8 mouse cellular contexts compared by ENCODE assay signal in the genomic region with DNA sequence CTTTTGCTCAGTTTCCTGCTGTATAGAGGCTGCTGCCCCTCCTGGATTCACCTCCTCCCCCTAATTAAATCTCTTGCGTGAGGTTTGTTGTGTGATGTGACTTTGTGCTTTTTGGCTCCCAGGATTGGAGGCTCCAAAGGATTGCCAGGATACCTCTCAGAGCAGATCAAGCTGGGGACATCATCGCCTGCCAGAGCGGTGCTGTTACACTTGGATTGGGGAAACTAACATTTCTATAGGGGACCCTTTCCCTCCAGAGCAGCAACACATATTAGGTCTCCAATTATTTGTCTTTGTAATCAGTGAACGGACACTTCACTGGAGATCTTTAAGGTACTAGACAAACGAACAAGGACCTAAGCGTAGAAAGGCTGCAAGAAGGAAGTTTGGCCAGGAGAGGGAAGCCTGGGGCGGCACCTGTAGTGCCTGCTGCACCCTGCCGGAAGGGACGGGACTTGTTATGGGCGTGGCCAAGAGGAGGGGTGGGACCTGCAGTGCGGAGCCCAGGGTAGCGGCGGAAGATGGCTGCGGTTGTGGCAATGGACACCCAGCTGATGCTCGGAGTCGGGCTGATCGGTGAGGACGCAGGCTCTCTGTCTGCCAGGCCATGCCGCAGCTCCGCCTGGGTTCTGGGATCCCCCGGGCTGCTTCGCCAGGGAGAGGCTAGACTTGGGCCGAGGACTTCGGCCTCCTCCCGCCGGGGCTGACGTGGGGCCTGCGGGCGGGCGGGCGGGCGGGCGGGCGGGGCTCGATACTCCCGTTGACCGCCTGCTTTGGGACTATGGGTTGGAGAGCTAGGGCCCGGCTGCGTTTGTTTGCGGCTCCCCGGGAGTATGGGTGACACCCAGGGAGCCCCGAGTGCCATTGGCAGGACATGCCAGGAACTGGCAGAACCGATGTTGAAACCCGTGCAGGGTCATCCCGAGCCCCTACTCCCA. TPM values are rescaled to one million over a fixed set of nuclear protein-coding genes. Genes with fewer than 3 reads are reported as not detected.
DNase-seq lines count a peak whose midpoint lies in the region; ATAC-seq lines count a peak whose summit lies in the region.

Gene Fam45a (plus strand): TSS at position 488 of the 938 bp plus-strand sequence.

- H3K36me3 ChIP-seq in hindbrain, embryonic 14.5 days (replicated peaks; ENCODE audit: control insufficient read depth, insufficient read depth) = peaks cover 14% of the 10 kb centered on the region; the same call in 1 of the 2 replicates

- no peaks in the 10 kb centered on the region for H3K27me3 ChIP-seq in hindbrain, embryonic 14.5 days (ENCODE audit: control insufficient read depth, insufficient read depth, low read length)

- peak within 1 kb of the TSS; percentile 82 for H3K9ac ChIP-seq in hindbrain, embryonic 14.5 days

- WGBS in hindbrain, embryonic 14.5 days = 2% methylated on average over 44 of the region's 45 CpGs

- peak within 1 kb of the TSS; percentile 70 for H3K4me2 ChIP-seq in hindbrain, embryonic 14.5 days (replicated peaks)

- H3K27ac ChIP-seq in hindbrain, embryonic 14.5 days = peak within 1 kb of the TSS; percentile 67

- H3K4me3 ChIP-seq in hindbrain, embryonic 14.5 days (replicated peaks; ENCODE audit: low read length) = peak within 1 kb of the TSS; percentile 78

- peaks cover 8% of the 10 kb centered on the region for H3K4me1 ChIP-seq in hindbrain, embryonic 14.5 days (replicated peaks; ENCODE audit: control insufficient read depth, insufficient read depth, low read length)

- ATAC-seq in hindbrain, embryonic 14.5 days (ENCODE audit: low FRiP score) = peak; percentile 100

- peak; percentile 96 for DNase-seq in R1 (ENCODE audit: low read depth, low spot score)
- DNase-seq in cerebellum, postnatal 25 days = peak; percentile 90 to 92
- DNase-seq in frontal cortex, postnatal 25 days (ENCODE audit: low spot score in 2 of 2) = peak; percentile 77 to 78
- peak; percentile 83 for DNase-seq in hindbrain, embryonic 14.5 days (ENCODE audit: low spot score)
- peak; percentile 90 for DNase-seq in layer of hippocampus, postnatal 36 days
- DNase-seq in lung, postnatal 36 days = peak; percentile 96
- peak; percentile 95 for DNase-seq in retina, postnatal 1 day
- DNase-seq in urinary bladder, adult 18-20 months (ENCODE audit: low spot score in 2 of 2) = peak; percentile 88 to 89

- no peaks in the 10 kb centered on the region for H3K9me3 ChIP-seq in hindbrain, embryonic 14.5 days (ENCODE audit: control insufficient read depth, low read length)

RNA-seq across cellular contexts. Expression of gene Fam45a, which starts in this region (rescaled TPM):
- polyA plus RNA-seq in hindbrain, embryonic 14.5 days (2014; fragmentation: Nextera tagmentation; extraction: Ambion mirVana) = 49.6 and 50.9 TPM in 2 replicates
- 10 to 100 TPM; 45.9 to 46.3 TPM for total RNA-seq in layer of hippocampus, postnatal 36 days (2021)

Comparison
In these comparisons a context has a peak if more than half of its experiments do, and no peak if none do; other contexts are left out.
1. Peak in every context shown above with its lines: DNase-seq, ATAC-seq, H3K4me3 ChIP-seq and H3K27ac ChIP-seq.